Mouse (Mus musculus) C2C12 (cell line): ENCODE data around the gene Lgi4.

Experiments
- CEBPB ChIP-seq: IDR thresholded peaks from one replicate; pipeline ENCODE4 v1.6.1; 2011; ENCODE audit warnings: low read depth, mild to moderate bottlenecking, control low read depth, moderate library complexity
- CTCF ChIP-seq: IDR thresholded peaks from one replicate; pipeline ENCODE4 v1.5.1; 2011; ENCODE audit not compliant: control insufficient read depth, insufficient read depth, insufficient read length
- FOSL1 ChIP-seq: IDR thresholded peaks from one replicate; pipeline ENCODE4 v1.8.0; 2011; ENCODE audit warnings: mild to moderate bottlenecking, low read length; ENCODE audit not compliant: poor library complexity, insufficient read depth, severe bottlenecking
- MAX ChIP-seq: IDR thresholded peaks from one replicate; pipeline ENCODE4 v1.6.1; 2011; ENCODE audit warnings: mild to moderate bottlenecking, control low read depth
- MYOD1 ChIP-seq: IDR thresholded peaks from one replicate; pipeline ENCODE4 v1.6.1; 2011; ENCODE audit warnings: low read depth; ENCODE audit not compliant: control insufficient read depth, insufficient read length
- MYOG ChIP-seq: IDR thresholded peaks from one replicate; pipeline ENCODE4 v1.6.1; 2011; ENCODE audit not compliant: control insufficient read depth, insufficient read length; ENCODE audit errors: extremely low read depth
- USF1 ChIP-seq: IDR thresholded peaks from one replicate; pipeline ENCODE4 v1.6.1; 2011; ENCODE audit warnings: low read depth, mild to moderate bottlenecking, control low read depth, moderate library complexity

- TF ChIP-seq CTCF (no peak), MYOD1 (no peak), USF1 (no peak), MAX (no peak), CEBPB (no peak), FOSL1 (no peak), MYOG (no peak)
These were observed 17.4 kb upstream of the Lgi4 start for GRCm38 (mm10) chr7:31041662-31042315.
